Mouse (Mus musculus) hindbrain, embryonic 16.5 days (tissue): Measurements from ENCODE around the gene Serp1. TPM values are rescaled to one million over a fixed set of nuclear protein-coding genes. Genes with fewer than 3 reads are reported as not detected.

Experiments
- ATAC-seq: fragments of 200-750 bp; cut with Nextera tagmentation; 2 replicates; pipeline ENCODE4 v1.8.0; 2017; ENCODE audit warnings: moderate TSS enrichment, moderate library complexity
- H3K27ac ChIP-seq: fragments of 300-500 bp; sonication (generic); 2 replicates; pipeline ENCODE4 v1.5.1; 2014; ENCODE audit warnings: low read depth, mild to moderate bottlenecking, control low read depth, low read length, moderate library complexity
- H3K27me3 ChIP-seq: fragments of 300-500 bp; sonication (generic); replicated peaks from 2 replicates; pipeline ENCODE4 v1.6.1; 2014; ENCODE audit warnings: low read length; ENCODE audit not compliant: control insufficient read depth, insufficient read depth
- H3K36me3 ChIP-seq: fragments of 300-500 bp; sonication (generic); 2 replicates; pipeline ENCODE4 v1.6.1; 2014; ENCODE audit warnings: mild to moderate bottlenecking, low read length, moderate library complexity, mixed read lengths; ENCODE audit not compliant: control insufficient read depth, insufficient read depth
- H3K4me1 ChIP-seq: fragments of 300-500 bp; sonication (generic); 2 replicates; pipeline ENCODE4 v1.6.1; 2014; ENCODE audit warnings: low read depth, low read length; ENCODE audit not compliant: control insufficient read depth, insufficient read depth
- H3K4me2 ChIP-seq: fragments of 300-500 bp; sonication (generic); 2 replicates; pipeline ENCODE4 v1.6.1; 2014; ENCODE audit warnings: mild to moderate bottlenecking, low read length, control low read depth, moderate library complexity
- H3K4me3 ChIP-seq: fragments of 300-500 bp; sonication (generic); 2 replicates; pipeline ENCODE4 v1.5.1; 2014; ENCODE audit warnings: mild to moderate bottlenecking, low read length, control low read depth, moderate library complexity
- H3K9ac ChIP-seq: fragments of 300-500 bp; sonication (generic); 2 replicates; pipeline ENCODE4 v1.6.1; 2014; ENCODE audit warnings: low read depth, mild to moderate bottlenecking, control low read depth, low read length, moderate library complexity
- H3K9me3 ChIP-seq: fragments of 300-500 bp; sonication (generic); 2 replicates; pipeline ENCODE4 v1.6.1; 2014; ENCODE audit warnings: mild to moderate bottlenecking, low read length, moderate library complexity; ENCODE audit not compliant: control insufficient read depth
- WGBS: fragments of 180-500 bp; shearing (Covaris S2); extraction: QIAGEN DNeasy Blood & Tissue Kit; methylation state at CpG from one replicate; pipeline ENCODE4 v1.1.7; 2014; 5-methylcytosine and 5-hydroxymethylcytosine counted together
- polyA plus RNA-seq: library from polyadenylated mRNA; unstranded; fragments of >200 nt; fragmentation: Nextera tagmentation; extraction: Ambion mirVana; gene quantifications from 2 replicates; pipeline ENCODE4 v1.2.1, GENCODE M21; 2015

Gene Serp1
- polyA plus RNA-seq, 1 experiment from 2014 or later, result 59.2 TPM

- no peak overlapping the region for H3K4me2 ChIP-seq
- ATAC-seq, result no peak
- H3K9ac ChIP-seq, result no peak overlapping the region
- no peaks in the 10 kb centered on the region for H3K27me3 ChIP-seq
- WGBS, result 80% methylated on average over 1 of the region's 1 CpGs
- H3K27ac ChIP-seq, result no peak overlapping the region
- no peaks in the 10 kb centered on the region for H3K9me3 ChIP-seq
- no peaks in the 10 kb centered on the region for H3K4me1 ChIP-seq
- no peak overlapping the region for H3K4me3 ChIP-seq
- 0 out of 2 replicates have a peak, but pooled peaks cover 2% of the 10 kb centered on the region for H3K36me3 ChIP-seq
Observed at GRCm38 (mm10) chr3:58515947-58516601, 9.6 kb downstream of the Serp1 start.

- Histone ChIP-seq H3K9me3 (no peaks in the 10 kb centered on the region), H3K9ac (no peak overlapping the region), H3K4me3 (no peak overlapping the region), H3K4me1 (no peaks in the 10 kb centered on the region), H3K4me2 (no peak overlapping the region), H3K36me3 (no peaks in the 10 kb centered on the region), H3K27ac (no peak overlapping the region), H3K27me3 (no peaks in the 10 kb centered on the region)
- 90% methylated on average over 4 of the region's 4 CpGs for WGBS
- ATAC-seq, result no peak
Observed at GRCm38 (mm10) chr3:58513483-58513882, 12.2 kb downstream of the Serp1 start.

- Histone ChIP-seq H3K27ac (no peak overlapping the region), H3K4me3 (no peak overlapping the region), H3K36me3 (no peaks in the 10 kb centered on the region), H3K27me3 (no peaks in the 10 kb centered on the region), H3K9me3 (no peaks in the 10 kb centered on the region), H3K9ac (no peak overlapping the region), H3K4me2 (no peak overlapping the region), H3K4me1 (no peaks in the 10 kb centered on the region)
- 89% methylated on average over 3 of the region's 3 CpGs for WGBS
- ATAC-seq, result no peak
Observed at GRCm38 (mm10) chr3:58512740-58513139, 13.0 kb downstream of the Serp1 start.

- Histone ChIP-seq H3K4me3 (no peak overlapping the region), H3K27me3 (no peaks in the 10 kb centered on the region), H3K4me2 (no peak overlapping the region), H3K9me3 (no peaks in the 10 kb centered on the region), H3K27ac (no peak overlapping the region), H3K36me3 (no peaks in the 10 kb centered on the region), H3K9ac (no peak overlapping the region), H3K4me1 (no peaks in the 10 kb centered on the region)
- no peak for ATAC-seq
Observed at GRCm38 (mm10) chr3:58511581-58511980, 14.1 kb downstream of the Serp1 start.

- WGBS, result 89% methylated on average over 7 of the region's 7 CpGs
- no peak for ATAC-seq
- Histone ChIP-seq H3K36me3 (no peaks in the 10 kb centered on the region), H3K27ac (no peak overlapping the region), H3K4me2 (no peak overlapping the region), H3K9me3 (no peaks in the 10 kb centered on the region), H3K27me3 (no peaks in the 10 kb centered on the region), H3K4me3 (no peak overlapping the region), H3K9ac (no peak overlapping the region), H3K4me1 (no peaks in the 10 kb centered on the region)
Observed at GRCm38 (mm10) chr3:58508020-58508750, 17.5 kb downstream of the Serp1 start.

GRCm38 (mm10) chr3:58504676-58505075 lies 21.0 kb downstream of the Serp1 start:
- Histone ChIP-seq H3K4me3 (no peak overlapping the region), H3K27ac (no peak overlapping the region), H3K4me1 (no peaks in the 10 kb centered on the region), H3K27me3 (no peaks in the 10 kb centered on the region), H3K36me3 (no peaks in the 10 kb centered on the region), H3K9me3 (no peaks in the 10 kb centered on the region), H3K9ac (no peak overlapping the region), H3K4me2 (no peak overlapping the region)
- ATAC-seq, result no peak

GRCm38 (mm10) chr3:58503720-58504333 lies 21.9 kb downstream of the Serp1 start:
- Histone ChIP-seq H3K27me3 (no peaks in the 10 kb centered on the region), H3K9me3 (no peaks in the 10 kb centered on the region), H3K4me1 (no peaks in the 10 kb centered on the region), H3K9ac (no peak overlapping the region), H3K27ac (no peak overlapping the region), H3K4me3 (no peak overlapping the region), H3K4me2 (no peak overlapping the region), H3K36me3 (no peaks in the 10 kb centered on the region)
- ATAC-seq, result no peak
- WGBS, result 50% methylated on average over 3 of the region's 3 CpGs

- Histone ChIP-seq H3K4me1 (no peaks in the 10 kb centered on the region), H3K4me2 (no peak overlapping the region), H3K27ac (no peak overlapping the region), H3K4me3 (no peak overlapping the region), H3K27me3 (no peaks in the 10 kb centered on the region), H3K36me3 (no peaks in the 10 kb centered on the region), H3K9me3 (no peaks in the 10 kb centered on the region), H3K9ac (no peak overlapping the region)
- no peak for ATAC-seq
- 69% methylated on average over 2 of the region's 2 CpGs for WGBS
Observed at GRCm38 (mm10) chr3:58501961-58502360, 23.7 kb downstream of the Serp1 start.

- Histone ChIP-seq H3K9ac (no peak overlapping the region), H3K27ac (no peak overlapping the region), H3K36me3 (no peaks in the 10 kb centered on the region), H3K9me3 (no peaks in the 10 kb centered on the region), H3K4me3 (no peak overlapping the region), H3K27me3 (no peaks in the 10 kb centered on the region), H3K4me2 (no peak overlapping the region), H3K4me1 (no peaks in the 10 kb centered on the region)
- ATAC-seq, result no peak
- 87% methylated on average over 4 of the region's 4 CpGs for WGBS
Observed at GRCm38 (mm10) chr3:58493621-58494020, 32.1 kb downstream of the Serp1 start.
